Mouse (Mus musculus): ENCODE results near the gene Pkd1l1. TPM values are rescaled to one million over a fixed set of nuclear protein-coding genes. Genes with fewer than 3 reads are reported as not detected.

Pkd1l1 gene
- total RNA-seq, 2 experiments from 2014 or later = 0.05 TPM; not detected in 1

DNA sequence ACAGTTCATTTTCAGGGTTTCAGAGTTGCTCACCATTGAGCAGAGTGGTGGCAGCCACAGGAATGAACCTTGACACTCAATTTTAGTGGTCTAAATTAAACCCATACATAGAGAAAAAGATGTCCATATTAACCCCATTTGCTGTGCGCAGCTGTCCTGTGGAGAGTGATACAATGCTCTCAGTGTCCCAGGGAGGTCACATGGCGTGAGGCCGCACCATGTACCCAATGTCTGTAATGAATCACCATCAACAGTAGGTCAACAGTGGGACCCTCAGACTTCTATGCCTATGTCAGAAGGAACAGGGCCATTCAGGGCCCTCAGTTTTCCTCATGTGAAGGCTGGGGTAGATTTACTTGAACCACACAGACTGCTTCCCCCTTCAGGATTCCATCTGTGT lies 143.5 kb downstream of the Pkd1l1 start:
- Histone ChIP-seq H3K4me3 (no peak overlapping the region), H3K27ac (no peak overlapping the region)
- no peak for TF ChIP-seq CTCF (conservative IDR thresholded peaks at IDR 0.05)
- DNase-seq (ENCODE audit: low spot score in 2 of 2) = no peak

DNA sequence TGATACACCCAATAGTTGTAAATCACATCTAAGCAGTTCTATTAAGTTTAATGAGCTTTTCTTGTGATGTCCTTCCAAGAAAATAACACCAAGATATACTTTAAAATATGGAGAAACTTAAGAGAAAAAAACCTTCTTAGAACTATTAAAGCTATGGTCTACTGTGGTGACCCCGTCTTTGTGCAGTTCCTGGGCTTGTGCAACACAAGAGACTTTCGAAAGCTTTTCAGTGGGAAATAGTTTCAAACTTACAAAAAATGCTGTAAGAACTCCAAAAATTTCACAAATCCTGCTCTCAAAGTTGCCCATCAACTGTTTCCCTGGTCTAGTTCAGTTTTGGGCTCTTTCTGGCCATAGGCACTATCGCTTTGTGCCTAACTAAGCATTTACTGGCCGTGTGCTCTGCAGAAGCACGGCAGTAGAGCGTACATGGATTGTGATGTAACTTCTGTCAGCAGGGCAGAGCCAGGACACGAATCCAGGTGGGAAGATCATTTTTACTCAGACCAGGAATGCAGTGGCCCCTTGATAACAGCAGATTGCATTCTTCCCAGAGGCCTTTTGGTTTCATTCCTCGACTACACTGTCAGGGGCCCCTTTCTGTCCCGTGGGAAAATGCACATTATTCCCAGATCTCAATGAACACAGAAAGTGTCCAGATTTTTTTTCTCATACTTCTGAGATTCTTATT lies 144.1 kb downstream of the Pkd1l1 start:
- no peak overlapping the region for H3K27ac ChIP-seq
- H3K4me3 ChIP-seq = no peak overlapping the region
- DNase-seq (ENCODE audit: low spot score in 2 of 2) = no peak
- TF ChIP-seq CTCF (conservative IDR thresholded peaks at IDR 0.05) = no peak

DNA sequence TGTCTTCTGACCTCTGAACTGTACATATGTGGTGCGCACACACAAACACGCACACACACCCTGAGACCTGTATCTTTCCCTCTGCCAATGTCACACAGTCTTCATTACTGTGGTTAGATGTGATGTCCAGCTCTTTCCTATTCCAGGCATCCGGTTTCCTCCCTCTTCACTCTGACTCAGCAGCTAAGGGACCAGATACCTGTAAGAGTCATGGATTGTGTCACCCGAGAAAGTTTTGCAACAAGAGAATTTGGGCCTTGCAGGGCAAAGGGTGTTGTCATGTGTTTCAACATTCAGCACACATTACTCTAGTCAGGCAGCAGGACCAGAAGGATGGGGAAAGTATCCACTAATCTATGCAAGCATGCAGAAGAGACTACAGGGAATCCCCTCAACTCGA lies 146.5 kb downstream of the Pkd1l1 start:
- no peak for DNase-seq (ENCODE audit: low spot score in 2 of 2)
- no peak for TF ChIP-seq CTCF (conservative IDR thresholded peaks at IDR 0.05)
- Histone ChIP-seq H3K27ac (no peak overlapping the region), H3K4me3 (no peak overlapping the region)

DNA sequence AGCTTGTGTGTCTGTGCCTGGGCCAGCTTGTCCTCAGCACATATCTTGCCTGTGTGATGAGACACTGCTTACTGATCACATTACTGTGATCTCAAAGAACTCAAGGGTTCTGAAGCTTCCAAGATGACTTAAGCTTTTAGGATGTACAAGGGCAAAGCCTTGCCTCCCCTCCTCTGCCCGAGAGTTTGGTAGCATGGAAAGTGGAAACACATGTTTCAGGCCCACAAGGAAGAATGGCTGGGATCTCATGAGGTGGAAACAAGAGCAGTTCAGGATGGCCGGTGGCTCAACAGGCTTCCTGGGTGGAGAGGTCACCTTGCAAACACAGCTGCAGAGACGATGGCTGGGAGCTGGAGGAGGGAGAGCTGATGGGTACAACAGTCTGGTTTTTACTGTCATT lies 147.0 kb downstream of the Pkd1l1 start:
- Histone ChIP-seq H3K27ac (no peak overlapping the region), H3K4me3 (no peak overlapping the region)
- no peak for DNase-seq (ENCODE audit: low spot score in 2 of 2)
- no peak for TF ChIP-seq CTCF (conservative IDR thresholded peaks at IDR 0.05)

DNA sequence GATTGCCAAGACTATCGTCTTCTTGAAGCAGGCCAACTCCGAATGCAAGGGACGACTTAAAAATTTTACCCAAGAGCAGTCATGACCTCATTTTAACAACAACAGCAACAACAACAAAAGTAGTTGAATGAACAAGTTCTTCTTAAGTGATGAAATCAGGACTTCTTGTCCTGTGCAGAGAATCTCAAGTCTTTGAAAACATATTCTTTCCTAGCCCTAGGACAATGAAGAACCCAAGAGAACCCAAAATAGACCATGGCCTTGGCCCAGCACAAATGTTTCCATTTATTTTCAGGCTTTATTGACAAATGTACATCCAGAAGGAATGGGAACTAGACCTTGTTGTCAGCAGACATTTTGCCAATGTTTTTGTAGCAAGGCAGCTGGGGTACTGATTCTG lies 147.7 kb downstream of the Pkd1l1 start:
- H3K27ac ChIP-seq = no peak overlapping the region
- H3K4me3 ChIP-seq = no peak overlapping the region
- no peak for TF ChIP-seq CTCF (conservative IDR thresholded peaks at IDR 0.05)
- DNase-seq (ENCODE audit: low spot score in 2 of 2) = no peak

DNA sequence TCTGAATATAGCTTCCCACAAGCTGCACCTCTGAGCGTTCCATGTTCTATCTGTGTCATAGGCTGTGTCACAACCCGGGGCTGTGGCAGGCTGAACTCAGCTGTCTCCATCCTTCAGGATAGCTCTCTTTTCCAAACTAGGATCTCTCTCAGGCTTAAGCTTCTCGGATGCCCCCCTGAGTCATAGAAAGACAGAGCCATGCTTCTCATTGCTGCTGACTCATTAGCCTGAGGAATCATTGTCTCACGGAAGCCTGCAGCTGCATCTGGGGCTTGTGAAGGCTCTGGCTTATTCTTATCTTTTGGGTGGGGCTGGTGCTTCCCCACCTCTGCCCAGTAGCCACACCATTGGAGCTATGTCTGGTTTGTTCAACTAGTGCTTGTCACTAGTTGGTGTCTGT lies 151.7 kb downstream of the Pkd1l1 start:
- Histone ChIP-seq H3K27ac (no peak overlapping the region), H3K4me3 (no peak overlapping the region)
- no peak for DNase-seq (ENCODE audit: low spot score in 2 of 2)
- no peak for TF ChIP-seq CTCF (conservative IDR thresholded peaks at IDR 0.05)

DNA sequence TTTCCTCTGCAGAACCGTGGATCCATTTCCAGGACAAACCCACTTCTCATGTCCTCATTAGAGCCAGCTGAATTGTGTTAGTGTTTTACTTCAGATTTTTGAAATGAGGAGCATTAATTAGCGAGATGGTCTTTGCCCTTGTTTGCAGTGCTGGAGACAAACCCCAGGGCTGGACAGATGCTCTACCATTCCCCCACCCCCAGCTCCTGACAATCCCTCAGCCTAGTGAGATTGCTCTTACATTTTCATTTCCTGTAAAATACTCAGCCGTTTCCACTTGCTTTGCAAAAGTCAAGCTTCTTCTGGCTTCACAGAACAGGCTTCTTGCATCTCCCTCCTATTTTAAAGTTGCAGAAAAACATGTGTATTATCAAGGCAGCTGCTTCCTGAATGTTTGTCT lies 155.7 kb downstream of the Pkd1l1 start:
- no peak for DNase-seq (ENCODE audit: low spot score in 2 of 2)
- TF ChIP-seq CTCF (conservative IDR thresholded peaks at IDR 0.05) = no peak
- no peak overlapping the region for H3K27ac ChIP-seq
- H3K4me3 ChIP-seq = no peak overlapping the region

DNA sequence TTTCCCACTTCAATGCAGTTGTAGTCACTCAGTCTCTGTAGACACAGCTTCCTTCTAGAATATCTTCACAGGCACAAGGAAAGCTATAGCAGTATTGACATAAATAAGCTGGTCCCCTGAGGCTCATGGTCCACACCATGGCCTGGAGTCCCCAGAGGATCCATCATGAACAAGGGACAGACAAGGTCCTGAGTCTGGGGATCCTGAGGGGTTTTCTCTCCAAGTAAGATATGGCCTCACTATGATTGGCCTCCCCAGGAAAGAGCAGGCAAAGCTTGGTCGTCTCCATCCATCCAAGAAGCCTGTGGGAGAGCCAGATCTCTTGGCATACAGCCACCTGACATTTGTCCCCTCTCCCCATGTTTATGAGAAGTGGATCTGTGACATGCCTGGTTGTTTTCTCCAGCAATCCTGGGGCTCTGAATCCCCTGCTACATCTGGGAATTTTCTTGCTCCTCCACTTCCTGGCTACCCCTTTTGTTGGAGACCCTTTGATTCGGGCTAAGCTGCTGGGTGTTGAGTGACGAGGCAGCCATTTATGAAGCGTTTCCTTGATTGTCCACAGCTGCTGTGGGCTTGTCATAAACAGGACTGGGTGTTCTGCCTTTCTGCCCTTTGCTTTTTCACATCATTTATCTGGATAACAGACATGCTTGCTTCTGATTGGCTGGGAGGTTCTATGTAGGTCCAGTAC lies 158.8 kb downstream of the Pkd1l1 start:
- TF ChIP-seq CTCF (conservative IDR thresholded peaks at IDR 0.05) = no peak
- no peak overlapping the region for H3K27ac ChIP-seq

DNA sequence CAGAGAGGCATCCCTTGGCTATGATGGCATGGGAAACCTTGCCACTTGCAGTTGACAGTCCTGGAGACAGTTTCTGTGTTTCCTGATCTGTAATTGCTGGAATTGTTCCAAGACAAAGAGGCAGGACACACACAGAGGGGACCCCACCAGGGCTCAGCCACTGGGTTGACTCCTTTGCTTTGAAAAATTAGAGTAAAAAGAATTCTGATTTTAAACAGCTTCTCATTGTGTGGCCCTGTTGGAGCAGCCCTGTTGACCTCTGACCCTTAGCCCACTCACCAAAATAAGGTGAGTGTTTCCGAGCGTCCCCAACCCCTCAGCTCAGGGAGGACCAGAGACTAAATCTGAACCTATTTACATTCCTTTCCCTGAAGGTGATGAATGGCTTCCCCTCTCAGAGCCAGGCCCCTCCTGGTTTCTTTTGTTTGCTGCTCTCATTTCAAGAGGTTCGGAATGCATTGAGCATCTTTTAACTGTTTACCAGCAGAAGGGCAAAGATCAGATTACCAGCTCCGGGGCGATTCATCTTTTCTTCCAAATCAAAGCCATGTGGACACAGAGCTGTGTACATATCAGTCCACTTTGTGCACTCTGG lies 161.5 kb downstream of the Pkd1l1 start:
- DNase-seq (ENCODE audit: low spot score in 2 of 2) = no peak
- no peak overlapping the region for H3K27ac ChIP-seq
- H3K4me3 ChIP-seq = no peak overlapping the region
- no peak for TF ChIP-seq CTCF (conservative IDR thresholded peaks at IDR 0.05)

More for the DNA sequence above, 158.8 kb downstream of the Pkd1l1 start:
- no peak for DNase-seq (ENCODE audit: low spot score in 2 of 2)
- H3K4me3 ChIP-seq = no peak overlapping the region

DNA sequence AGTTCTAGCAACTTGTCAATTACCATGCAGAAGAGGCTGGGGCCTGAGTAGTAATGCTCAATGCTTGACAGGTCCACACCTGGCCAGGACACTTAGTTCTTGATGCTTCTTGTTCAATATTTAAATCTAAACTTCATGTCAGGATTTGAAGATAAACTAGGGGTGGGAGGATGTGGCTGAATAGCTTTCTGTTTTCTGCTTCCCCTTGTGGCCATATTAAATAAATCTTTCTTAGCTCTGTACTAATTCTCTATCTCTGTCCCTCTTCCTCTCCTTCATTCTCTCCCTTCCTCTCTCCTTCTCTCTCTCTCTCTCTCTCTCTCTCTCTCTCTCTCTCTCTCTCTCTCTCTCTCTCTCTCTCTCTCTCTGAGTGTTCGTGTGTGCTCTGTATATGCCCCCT lies 163.4 kb downstream of the Pkd1l1 start:
- Histone ChIP-seq H3K4me3 (no peak overlapping the region), H3K27ac (no peak overlapping the region)
- no peak for DNase-seq (ENCODE audit: low spot score in 2 of 2)
- TF ChIP-seq CTCF (conservative IDR thresholded peaks at IDR 0.05) = peak; percentile 63

DNA sequence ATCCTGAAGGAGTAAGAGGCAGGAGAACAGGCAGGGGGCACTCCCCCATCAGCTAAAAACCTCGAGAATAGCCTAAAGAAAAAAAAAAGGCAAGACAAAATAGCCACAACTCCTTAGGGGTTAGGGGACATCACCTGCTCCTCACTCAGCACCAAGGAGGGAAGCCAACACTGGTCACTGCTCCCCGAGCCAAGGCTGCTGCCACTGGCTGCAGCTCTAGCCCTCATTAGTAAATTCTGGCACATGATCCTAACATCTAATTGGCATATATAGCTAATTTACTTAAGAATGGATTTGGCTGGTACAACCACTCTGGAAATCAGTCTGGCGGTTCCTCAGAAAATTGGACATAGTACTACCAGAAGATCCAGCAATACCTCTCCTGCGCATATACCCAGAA lies 166.1 kb downstream of the Pkd1l1 start:
- Histone ChIP-seq H3K27ac (no peak overlapping the region), H3K4me3 (no peak overlapping the region)
- no peak for DNase-seq (ENCODE audit: low spot score in 2 of 2)
- no peak for TF ChIP-seq CTCF (conservative IDR thresholded peaks at IDR 0.05)

DNA sequence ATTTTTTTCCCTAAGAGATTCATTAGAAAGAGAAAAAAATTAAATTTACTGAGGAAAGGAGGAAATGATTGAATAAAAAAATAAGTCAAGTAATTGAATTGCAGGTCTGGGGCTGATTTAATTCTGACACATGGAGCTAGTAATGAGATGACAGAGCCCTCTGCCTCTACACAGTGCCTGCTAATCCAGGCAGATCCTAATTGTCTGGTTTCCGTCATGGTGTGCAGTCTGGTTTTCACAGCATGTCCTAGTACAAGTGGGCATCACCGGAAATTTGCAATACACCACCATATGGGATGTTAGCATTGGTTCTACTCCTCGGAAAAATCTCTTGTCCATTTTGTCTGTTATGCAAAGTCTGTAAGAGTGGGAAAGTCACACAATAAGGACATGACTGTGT lies 168.9 kb downstream of the Pkd1l1 start:
- DNase-seq (ENCODE audit: low spot score in 2 of 2) = no peak
- H3K4me3 ChIP-seq = no peak overlapping the region
- TF ChIP-seq CTCF (conservative IDR thresholded peaks at IDR 0.05) = no peak
- no peak overlapping the region for H3K27ac ChIP-seq

DNA sequence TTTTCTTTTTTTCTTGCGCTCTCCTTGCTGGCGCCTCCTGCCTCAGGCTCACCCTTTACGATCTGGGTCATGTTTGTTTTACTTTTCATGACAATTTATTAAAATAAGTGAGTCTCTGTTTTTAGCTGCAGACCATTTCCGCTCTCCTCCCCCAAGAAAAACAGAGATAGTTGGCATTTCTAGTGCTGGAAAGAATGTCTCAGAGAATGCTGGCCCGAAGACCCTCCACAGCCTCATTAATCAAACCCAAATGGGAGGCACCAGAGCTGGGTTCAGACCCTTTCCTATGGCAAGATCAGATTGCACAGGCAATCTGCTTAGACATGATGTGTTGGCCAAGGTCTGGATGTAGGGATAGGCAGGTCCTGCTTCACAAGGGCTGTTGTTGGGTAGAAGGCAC lies 175.6 kb downstream of the Pkd1l1 start:
- TF ChIP-seq CTCF (conservative IDR thresholded peaks at IDR 0.05) = no peak
- no peak for DNase-seq (ENCODE audit: low spot score in 2 of 2)
- Histone ChIP-seq H3K4me3 (no peak overlapping the region), H3K27ac (no peak overlapping the region)

DNA sequence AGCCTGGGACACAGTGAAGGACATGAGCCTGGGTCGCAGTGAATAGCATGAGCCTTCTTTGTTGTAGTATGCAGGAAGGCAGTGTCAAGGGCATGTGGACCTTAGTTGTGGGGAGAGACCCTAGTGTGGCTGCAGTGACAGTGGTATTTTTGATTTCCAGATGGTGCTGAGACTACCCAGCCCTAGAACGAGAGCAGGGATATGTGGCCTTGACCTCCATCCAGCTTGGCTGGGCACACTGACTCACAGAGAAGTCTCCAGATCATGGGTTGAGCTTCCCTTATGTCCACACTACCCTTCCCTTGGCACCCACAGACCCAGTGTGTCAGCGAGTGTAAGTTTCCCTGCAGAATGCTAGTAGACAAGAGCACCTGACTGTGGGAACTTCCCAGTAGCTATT lies 178.0 kb downstream of the Pkd1l1 start:
- DNase-seq (ENCODE audit: low spot score in 2 of 2) = no peak
- H3K27ac ChIP-seq = no peak overlapping the region
- no peak for TF ChIP-seq CTCF (conservative IDR thresholded peaks at IDR 0.05)
- H3K4me3 ChIP-seq = no peak overlapping the region

Measured in layer of hippocampus, adult 2 months (tissue).